Mouse (Mus musculus) cerebellum, adult 2 months (tissue): ENCODE results near the gene Atxn1. TPM values are rescaled to one million over a fixed set of nuclear protein-coding genes. Genes with fewer than 3 reads are reported as not detected.
A peak's percentile ranks its signal among the peaks of the same experiment; 100 is the strongest.

Source experiments
- DNase-seq, 2 experiments: peaks; one replicate each; pipeline ENCODE4 v3.0.0; 2021
- H3K27ac ChIP-seq: fragments of 200-500 bp; 2 replicates; pipeline ENCODE4 v1.5.1; 2012; ENCODE audit warnings: low read length, control low read depth, inconsistent platforms; ENCODE audit not compliant: insufficient read depth
- H3K27me3 ChIP-seq: fragments of 200-500 bp; 2 replicates; pipeline ENCODE4 v1.6.1; 2012; ENCODE audit warnings: inconsistent platforms, mild to moderate bottlenecking, low read length, moderate library complexity; ENCODE audit not compliant: control insufficient read depth, insufficient read depth
- H3K4me1 ChIP-seq: fragments of 200-500 bp; 2 replicates; pipeline ENCODE4 v1.6.1; 2011; ENCODE audit warnings: low read length; ENCODE audit not compliant: control insufficient read depth, insufficient read depth
- H3K4me3 ChIP-seq: fragments of 200-500 bp; replicated peaks from 2 replicates; pipeline ENCODE3; 2011; ENCODE audit warnings: mild to moderate bottlenecking, low read depth, low read length, control low read depth; ENCODE audit not compliant: insufficient read depth
- CTCF ChIP-seq: fragments of 200-500 bp; IDR thresholded peaks from 2 replicates; pipeline ENCODE4 v1.5.1; 2011; ENCODE audit warnings: low read depth, mild to moderate bottlenecking, control low read depth, low read length, moderate library complexity, borderline replicate concordance; ENCODE audit not compliant: insufficient read depth
- POLR2A ChIP-seq: fragments of 200-500 bp; IDR thresholded peaks from 2 replicates; pipeline ENCODE4 v1.6.1; 2011; ENCODE audit warnings: low read length, control low read depth, borderline replicate concordance; ENCODE audit not compliant: insufficient read depth
- WGBS: fragments of 180-500 bp; shearing (Covaris S2); methylation state at CpG from one replicate; pipeline ENCODE4 v1.1.7; 2018; 5-methylcytosine and 5-hydroxymethylcytosine counted together
- polyA plus RNA-seq: library from polyadenylated mRNA; depleted of rRNA; stranded (reverse); fragments of >200 nt; gene quantifications from 2 replicates; pipeline ENCODE4 v1.2.3, GENCODE M21; 2012

Gene Atxn1
- polyA plus RNA-seq, 1 experiment, result 16.9 TPM

DNA sequence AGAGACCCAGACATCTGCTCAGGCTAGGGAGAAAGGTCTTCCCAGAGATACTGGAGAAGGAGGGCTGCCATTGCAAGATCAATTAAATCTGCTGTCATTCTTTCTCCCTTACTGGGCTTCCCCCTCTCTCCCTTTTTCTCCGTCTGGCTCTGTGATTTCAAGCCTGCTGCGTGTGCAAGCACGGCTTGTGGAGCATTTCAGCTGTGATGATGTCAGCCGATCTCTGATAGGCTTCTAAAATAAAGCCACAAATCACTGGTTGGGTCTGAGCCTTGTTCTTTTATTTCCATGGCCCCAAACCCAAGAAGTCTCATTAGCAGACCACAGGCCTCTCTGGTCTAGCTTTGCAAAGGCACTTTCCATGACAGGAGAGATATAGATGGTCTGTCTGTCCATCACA, 399.9 kb downstream of the Atxn1 start:
- WGBS, result 72% methylated on average over 4 of the region's 4 CpGs
- DNase-seq, result no peak
- Histone ChIP-seq H3K4me3 (no peak overlapping the region), H3K27me3 (no peaks in the 10 kb centered on the region), H3K4me1 (peaks cover 9% of the 10 kb centered on the region), H3K27ac (no peak overlapping the region)
- no peak for TF ChIP-seq CTCF
- TF ChIP-seq POLR2A, result no peak

DNA sequence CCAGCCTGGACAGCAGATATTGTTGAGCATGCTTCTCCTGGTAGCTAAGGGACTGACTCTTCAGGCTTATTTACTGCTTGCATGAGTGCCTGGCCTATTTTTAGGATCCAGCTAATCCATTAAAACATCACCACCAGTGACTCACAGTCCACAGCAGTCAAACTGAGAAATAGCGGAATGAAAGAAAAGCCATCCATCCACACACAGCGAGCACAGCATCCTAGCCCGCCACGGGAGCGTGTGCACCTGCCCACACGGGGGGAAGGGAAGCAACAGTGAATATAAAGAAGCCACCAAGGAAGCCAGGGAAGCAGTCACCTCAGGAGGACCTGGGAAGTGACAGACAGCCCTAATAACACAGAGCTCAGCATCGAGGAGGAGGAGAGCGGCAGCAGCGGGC, 402.8 kb downstream of the Atxn1 start:
- DNase-seq, result no peak
- no peak overlapping the region for H3K4me3 ChIP-seq
- WGBS, result 76% methylated on average over 9 of the region's 9 CpGs
- H3K27ac ChIP-seq, result no peak overlapping the region
- no peaks in the 10 kb centered on the region for H3K27me3 ChIP-seq
- H3K4me1 ChIP-seq, result 0 out of 2 replicates have a peak, but pooled peaks cover 7% of the 10 kb centered on the region
- TF ChIP-seq POLR2A, result no peak
- no peak for TF ChIP-seq CTCF

DNA sequence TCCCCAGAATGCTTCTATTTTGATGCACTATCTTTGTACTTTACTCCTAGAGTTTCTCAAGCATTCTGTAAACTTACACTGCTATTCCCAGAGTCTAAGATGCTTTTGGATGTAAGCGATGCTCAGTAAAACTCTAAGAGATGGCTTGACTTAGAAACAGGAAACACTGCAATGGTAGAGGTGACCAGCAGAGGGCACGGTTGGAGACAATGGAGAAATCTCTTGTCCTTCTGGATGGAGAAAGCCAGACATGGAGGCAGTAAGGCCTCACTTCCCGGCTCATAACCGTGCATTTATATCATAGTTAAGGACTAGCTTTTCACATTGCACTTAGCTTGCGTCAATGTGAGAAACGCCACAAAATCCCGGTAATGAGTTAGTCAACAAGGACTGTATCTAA, 404.3 kb downstream of the Atxn1 start:
- peak; percentile 53; the same call in 1 of the 2 replicates for TF ChIP-seq CTCF
- no peak for TF ChIP-seq POLR2A
- Histone ChIP-seq H3K4me3 (no peak overlapping the region), H3K4me1 (0 out of 2 replicates have a peak, but pooled peaks cover 7% of the 10 kb centered on the region), H3K27me3 (no peaks in the 10 kb centered on the region), H3K27ac (no peak overlapping the region)
- 72% methylated on average over 7 of the region's 7 CpGs for WGBS
- DNase-seq, result no peak

DNA sequence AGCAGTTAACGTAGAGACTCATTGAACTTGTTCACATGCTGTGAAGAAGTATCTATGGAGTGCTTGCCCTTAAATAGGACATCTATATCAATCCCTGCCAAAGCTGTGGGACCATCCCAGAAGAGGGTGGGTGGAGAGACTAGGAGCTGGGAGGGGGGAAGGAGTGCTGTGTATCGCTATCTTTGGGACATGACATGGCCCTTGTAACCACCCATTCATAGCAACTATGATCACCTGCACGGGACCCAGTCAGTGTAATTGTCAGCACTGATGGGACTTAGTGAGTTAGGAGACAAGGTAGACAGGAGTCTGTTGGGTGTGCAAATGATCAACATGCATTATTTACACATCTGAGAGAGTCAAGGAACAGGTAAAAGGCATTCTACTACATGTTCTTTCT, 405.6 kb downstream of the Atxn1 start:
- no peak for DNase-seq
- WGBS, result 91% methylated on average over 3 of the region's 3 CpGs
- Histone ChIP-seq H3K4me1 (0 out of 2 replicates have a peak, but pooled peaks cover 7% of the 10 kb centered on the region), H3K27me3 (no peaks in the 10 kb centered on the region), H3K27ac (no peak overlapping the region), H3K4me3 (no peak overlapping the region)
- TF ChIP-seq POLR2A, result no peak
- no peak for TF ChIP-seq CTCF

DNA sequence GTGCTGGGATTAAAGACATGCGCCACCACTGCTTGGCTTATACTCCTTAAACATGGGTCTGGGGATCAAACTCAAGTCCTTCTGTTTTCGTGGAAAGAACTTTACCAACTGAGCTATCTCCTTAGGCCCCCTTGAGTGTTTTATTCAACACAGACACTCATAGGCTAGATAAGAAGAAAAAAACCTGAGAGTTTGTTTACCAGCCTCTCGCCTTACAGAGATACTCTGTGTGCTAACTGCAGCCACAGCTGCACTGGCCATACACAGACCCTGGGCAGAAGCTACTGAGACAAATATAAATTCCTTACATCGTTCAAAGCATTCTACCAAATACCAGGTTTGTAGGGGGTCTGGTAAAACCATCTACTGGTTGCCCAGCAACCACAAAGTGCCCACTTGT, 406.4 kb downstream of the Atxn1 start:
- 82% methylated on average over 4 of the region's 4 CpGs for WGBS
- Histone ChIP-seq H3K4me3 (no peak overlapping the region), H3K27ac (no peak overlapping the region), H3K4me1 (0 out of 2 replicates have a peak, but pooled peaks cover 7% of the 10 kb centered on the region), H3K27me3 (no peaks in the 10 kb centered on the region)
- no peak for TF ChIP-seq POLR2A
- TF ChIP-seq CTCF, result no peak
- no peak for DNase-seq

DNA sequence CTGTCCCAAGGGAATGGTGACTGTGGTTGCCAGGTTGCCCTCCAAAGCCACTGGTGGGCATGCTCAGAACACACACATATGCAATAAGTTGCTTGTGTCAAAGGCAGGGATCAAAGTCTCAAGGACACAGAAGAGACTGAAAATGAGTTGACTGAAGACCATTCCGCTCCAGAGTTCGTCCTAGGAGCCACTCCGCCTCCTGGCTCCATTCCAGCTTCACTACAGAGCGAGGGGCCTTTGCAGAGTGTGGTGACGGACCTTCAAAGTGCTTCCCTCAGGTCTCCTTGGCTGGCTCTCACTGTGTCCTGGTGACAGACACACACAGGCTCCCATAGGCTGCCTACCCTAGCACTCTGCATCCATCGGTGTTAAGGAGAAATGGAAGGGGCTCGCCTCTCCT, 411.1 kb downstream of the Atxn1 start:
- Histone ChIP-seq H3K27me3 (no peaks in the 10 kb centered on the region), H3K4me1 (no peaks in the 10 kb centered on the region), H3K4me3 (no peak overlapping the region), H3K27ac (no peak overlapping the region)
- no peak for DNase-seq
- WGBS, result 41% methylated on average over 7 of the region's 7 CpGs
- TF ChIP-seq CTCF (no peak), POLR2A (no peak)

DNA sequence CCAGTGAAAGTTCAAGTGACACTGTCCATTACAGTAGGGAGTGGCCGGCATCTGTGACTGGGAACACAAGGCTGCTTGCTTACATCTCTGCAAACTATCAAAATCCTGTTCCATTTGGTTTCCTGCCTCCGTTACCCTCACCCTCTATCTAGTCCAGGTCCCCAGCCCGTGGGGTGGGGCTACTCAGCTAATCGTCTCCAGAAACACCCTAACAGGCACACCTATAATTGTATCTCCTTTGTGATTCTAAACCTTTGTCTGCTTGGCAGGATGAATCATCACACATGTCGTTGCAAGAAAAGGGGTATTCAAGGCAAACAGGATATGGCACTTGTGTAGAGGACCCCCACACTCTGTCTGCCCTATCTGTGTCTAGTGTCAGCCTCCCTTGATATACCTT, 417.3 kb downstream of the Atxn1 start:
- Histone ChIP-seq H3K27me3 (no peaks in the 10 kb centered on the region), H3K27ac (no peak overlapping the region), H3K4me3 (no peak overlapping the region), H3K4me1 (no peaks in the 10 kb centered on the region)
- WGBS, result 89% methylated on average over 5 of the region's 5 CpGs
- TF ChIP-seq POLR2A, result no peak
- TF ChIP-seq CTCF, result no peak
- DNase-seq, result no peak

DNA sequence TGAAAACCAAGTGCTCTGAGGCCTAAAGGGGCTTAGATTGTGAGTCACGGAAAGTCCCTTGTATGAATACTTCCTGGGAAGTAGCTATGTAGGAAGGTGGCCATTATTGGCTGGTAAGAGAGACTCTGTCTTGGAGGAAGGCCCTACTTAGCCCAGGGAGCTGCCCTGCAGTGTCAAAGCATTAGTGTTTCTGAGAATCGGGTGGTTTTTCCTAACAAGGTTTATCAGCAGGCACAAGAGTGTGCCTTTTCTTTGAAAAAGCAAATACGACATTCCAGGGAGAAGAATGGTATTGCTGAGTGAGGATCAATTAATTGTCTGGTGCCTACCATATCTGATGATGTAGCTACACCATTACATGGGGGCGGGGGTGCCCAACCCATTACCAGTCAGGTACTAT, 417.9 kb downstream of the Atxn1 start:
- no peak for DNase-seq
- no peak for TF ChIP-seq CTCF
- TF ChIP-seq POLR2A, result no peak
- Histone ChIP-seq H3K4me1 (no peaks in the 10 kb centered on the region), H3K4me3 (no peak overlapping the region), H3K27me3 (no peaks in the 10 kb centered on the region), H3K27ac (no peak overlapping the region)
- 88% methylated on average over 4 of the region's 4 CpGs for WGBS
